Mouse (Mus musculus) C2C12 (cell line): ENCODE measurements at regions not wholly inside any gene's neighbourhood (a gene's known extent, or its start where the extent isn't known, plus 50 kb on each side); places are given as distances from the start of the nearest gene placed in this dataset.

Experiments
- H3K27me3 ChIP-seq: one replicate; pipeline ENCODE4 v1.6.1; 2011; ENCODE audit not compliant: control insufficient read depth, insufficient read depth, insufficient read length
- H3K36me3 ChIP-seq: one replicate; pipeline ENCODE4 v1.6.1; 2011; ENCODE audit not compliant: control insufficient read depth, insufficient read depth
- H3K4me3 ChIP-seq: one replicate; pipeline ENCODE4 v1.5.1; 2011; ENCODE audit warnings: mild to moderate bottlenecking, control low read depth; ENCODE audit not compliant: poor library complexity, insufficient read depth, severe bottlenecking
- H3K79me2 ChIP-seq: one replicate; pipeline ENCODE4 v1.6.1; 2011; ENCODE audit not compliant: control insufficient read depth, insufficient read depth
- H3K79me3 ChIP-seq: one replicate; pipeline ENCODE4 v1.6.1; 2011; ENCODE audit warnings: low read depth, control low read depth
- H3ac ChIP-seq: one replicate; pipeline ENCODE3; 2011; ENCODE audit warnings: low read depth; ENCODE audit not compliant: control insufficient read depth, insufficient read length
- CEBPB ChIP-seq: IDR thresholded peaks from one replicate; pipeline ENCODE4 v1.6.1; 2011; ENCODE audit warnings: low read depth, mild to moderate bottlenecking, control low read depth, moderate library complexity
- CTCF ChIP-seq: IDR thresholded peaks from one replicate; pipeline ENCODE4 v1.5.1; 2011; ENCODE audit not compliant: control insufficient read depth, insufficient read depth, insufficient read length
- FOSL1 ChIP-seq: IDR thresholded peaks from one replicate; pipeline ENCODE4 v1.8.0; 2011; ENCODE audit warnings: mild to moderate bottlenecking, low read length; ENCODE audit not compliant: poor library complexity, insufficient read depth, severe bottlenecking
- MAX ChIP-seq: IDR thresholded peaks from one replicate; pipeline ENCODE4 v1.6.1; 2011; ENCODE audit warnings: mild to moderate bottlenecking, control low read depth
- MYOD1 ChIP-seq: IDR thresholded peaks from one replicate; pipeline ENCODE4 v1.6.1; 2011; ENCODE audit warnings: low read depth; ENCODE audit not compliant: control insufficient read depth, insufficient read length
- MYOG ChIP-seq: IDR thresholded peaks from one replicate; pipeline ENCODE4 v1.6.1; 2011; ENCODE audit not compliant: control insufficient read depth, insufficient read length; ENCODE audit errors: extremely low read depth
- USF1 ChIP-seq: IDR thresholded peaks from one replicate; pipeline ENCODE4 v1.6.1; 2011; ENCODE audit warnings: low read depth, mild to moderate bottlenecking, control low read depth, moderate library complexity

DNA sequence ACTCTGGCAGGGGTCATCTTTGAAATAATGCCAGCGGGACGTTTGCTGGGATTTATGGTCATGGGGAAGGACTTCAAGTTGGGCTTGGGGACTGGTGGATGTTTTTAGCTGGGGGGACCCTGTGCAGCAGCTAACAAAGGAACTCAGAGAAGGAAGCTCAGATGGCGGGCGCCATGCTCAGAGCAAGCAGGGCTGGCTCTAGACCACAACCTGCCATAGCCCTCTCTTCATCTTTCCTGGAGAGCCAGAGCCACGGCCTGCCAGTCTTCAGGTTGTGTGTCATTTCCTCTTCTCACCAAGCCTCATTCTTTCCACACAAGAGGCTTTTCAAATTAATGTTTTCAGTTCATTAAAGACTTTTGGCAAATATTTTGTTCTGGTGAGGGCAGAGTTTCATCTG, 219.9 kb downstream of the Bcl11a start:
- Histone ChIP-seq H3K27me3 (no peaks in the 10 kb centered on the region), H3K79me2 (no peaks in the 10 kb centered on the region), H3ac (no peak overlapping the region), H3K79me3 (no peaks in the 10 kb centered on the region), H3K36me3 (no peaks in the 10 kb centered on the region), H3K4me3 (no peak overlapping the region)
- TF ChIP-seq CTCF (no peak), FOSL1 (no peak), MYOD1 (no peak), CEBPB (no peak), MAX (no peak), USF1 (no peak), MYOG (no peak)

DNA sequence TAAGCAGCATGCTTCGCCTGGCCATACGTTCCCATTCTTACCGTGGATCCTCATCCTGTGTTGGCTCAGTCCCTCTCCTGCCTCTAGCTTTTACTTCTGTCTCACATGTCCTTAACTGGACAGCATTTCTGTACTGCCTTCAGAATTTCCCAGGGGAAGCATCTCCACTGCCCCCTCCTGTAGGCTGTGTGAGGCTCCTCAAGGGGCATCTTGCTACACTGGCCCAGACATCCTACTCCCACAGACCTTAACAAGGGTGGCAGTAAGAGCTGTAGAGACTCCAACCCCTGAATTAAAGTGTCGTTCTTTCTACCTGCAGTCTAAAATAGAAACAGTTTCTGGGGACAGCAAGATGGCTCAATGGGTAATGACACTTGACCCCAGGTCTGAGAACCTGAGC, 222.5 kb downstream of the Bcl11a start:
- Histone ChIP-seq H3ac (no peak overlapping the region), H3K79me3 (no peaks in the 10 kb centered on the region), H3K4me3 (no peak overlapping the region), H3K79me2 (no peaks in the 10 kb centered on the region), H3K36me3 (no peaks in the 10 kb centered on the region), H3K27me3 (no peaks in the 10 kb centered on the region)
- TF ChIP-seq USF1 (no peak), MYOG (no peak), FOSL1 (no peak), MAX (no peak), CEBPB (no peak), CTCF (no peak), MYOD1 (no peak)

- TF ChIP-seq MYOG (no peak), FOSL1 (no peak), CEBPB (no peak), MAX (no peak), CTCF (no peak), USF1 (no peak), MYOD1 (no peak)
- Histone ChIP-seq H3ac (no peak overlapping the region), H3K27me3 (no peaks in the 10 kb centered on the region), H3K4me3 (no peak overlapping the region), H3K79me2 (no peaks in the 10 kb centered on the region), H3K36me3 (no peaks in the 10 kb centered on the region), H3K79me3 (no peaks in the 10 kb centered on the region)
Observed at GRCm38 (mm10) chr11:24301201-24301600, 223.3 kb downstream of the Bcl11a start.

DNA sequence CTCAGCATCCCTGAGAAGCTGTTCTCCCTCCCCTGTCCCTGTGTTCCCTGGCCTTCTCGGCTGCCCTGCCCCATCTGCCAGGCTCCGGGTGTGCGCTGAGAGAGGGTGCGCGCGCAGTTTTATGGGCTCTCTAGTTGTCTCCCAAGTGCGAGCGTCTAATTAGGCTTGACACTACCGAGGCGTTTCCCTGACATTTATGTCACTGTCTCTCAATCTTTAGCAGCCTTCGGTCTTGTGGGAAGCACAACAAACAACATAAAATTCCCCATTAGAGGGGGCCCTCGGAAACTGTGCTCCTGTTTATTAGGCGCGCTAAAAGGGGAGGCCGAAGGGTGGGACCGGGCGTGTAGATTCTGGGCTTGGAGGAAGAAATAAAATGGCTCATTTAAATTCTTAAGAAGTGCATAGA, 227.3 kb downstream of the Bcl11a start:
- no peaks in the 10 kb centered on the region for H3K36me3 ChIP-seq
- TF ChIP-seq CEBPB (no peak), MAX (no peak), MYOD1 (no peak), CTCF (no peak), FOSL1 (no peak), MYOG (no peak), USF1 (no peak)
- H3ac ChIP-seq = no peak overlapping the region
- no peak overlapping the region for H3K4me3 ChIP-seq
- no peaks in the 10 kb centered on the region for H3K79me3 ChIP-seq
- H3K27me3 ChIP-seq = no peaks in the 10 kb centered on the region
- H3K79me2 ChIP-seq = no peaks in the 10 kb centered on the region

GRCm38 (mm10) chr11:24305691-24306090, 227.8 kb downstream of the Bcl11a start:
- no peaks in the 10 kb centered on the region for H3K79me3 ChIP-seq
- H3K36me3 ChIP-seq = no peaks in the 10 kb centered on the region
- no peak overlapping the region for H3K4me3 ChIP-seq
- H3K27me3 ChIP-seq = no peaks in the 10 kb centered on the region
- no peak overlapping the region for H3ac ChIP-seq
- H3K79me2 ChIP-seq = no peaks in the 10 kb centered on the region
- TF ChIP-seq MYOD1 = no peak
- TF ChIP-seq CTCF = no peak
- TF ChIP-seq MAX = no peak
- no peak for TF ChIP-seq USF1
- TF ChIP-seq CEBPB = no peak
- no peak for TF ChIP-seq MYOG
- TF ChIP-seq FOSL1 = no peak

DNA sequence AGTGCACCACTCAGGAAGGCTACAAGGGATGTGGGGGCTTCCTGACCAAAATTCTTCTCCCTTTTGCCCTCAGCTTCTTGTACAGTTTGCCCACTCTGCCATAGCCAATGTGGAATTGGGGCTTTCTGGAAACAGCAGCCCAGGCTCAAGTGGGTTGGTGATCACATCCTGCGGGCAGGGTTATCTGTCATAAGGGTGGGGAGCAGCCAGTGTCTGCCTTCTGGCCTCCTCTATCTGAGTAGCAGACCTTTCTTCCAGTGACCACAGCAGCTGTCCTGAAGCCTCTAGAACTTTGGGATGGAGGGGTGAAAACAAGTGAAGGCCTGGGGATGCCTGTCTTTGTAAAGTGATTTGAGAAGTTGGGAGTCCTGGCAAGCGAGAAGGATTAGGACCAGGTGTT, 228.2 kb downstream of the Bcl11a start:
- Histone ChIP-seq H3ac (no peak overlapping the region), H3K79me3 (no peaks in the 10 kb centered on the region), H3K36me3 (no peaks in the 10 kb centered on the region), H3K4me3 (no peak overlapping the region), H3K79me2 (no peaks in the 10 kb centered on the region), H3K27me3 (no peaks in the 10 kb centered on the region)
- TF ChIP-seq USF1 (no peak), MAX (no peak), FOSL1 (no peak), CTCF (no peak), MYOD1 (no peak), MYOG (no peak), CEBPB (no peak)
